Mouse (Mus musculus): Measurements from ENCODE around the gene Prdm9. TPM values are rescaled to one million over a fixed set of nuclear protein-coding genes. Genes with fewer than 3 reads are reported as not detected.

Gene Prdm9
- polyA plus RNA-seq, 1 experiment from 2014 or later, result 1.1 TPM

Other genes starting within 250 kb of the Prdm9 start
- gene Dll1, start 187.5 kb downstream of the Prdm9 start, polyA plus RNA-seq (2015; fragmentation: Nextera tagmentation; extraction: Ambion mirVana), result 4.8 and 5.2 TPM in 2 replicates
- gene Fam120b, start 168.2 kb downstream of the Prdm9 start, polyA plus RNA-seq (2015; fragmentation: Nextera tagmentation; extraction: Ambion mirVana), result 14.7 and 17.8 TPM in 2 replicates
- 173 and 179 TPM in 2 replicates for gene Psmb1, start 64.6 kb downstream of the Prdm9 start, polyA plus RNA-seq (2015; fragmentation: Nextera tagmentation; extraction: Ambion mirVana)
- 22.7 and 28.1 TPM in 2 replicates for gene Tbp, start 64.5 kb downstream of the Prdm9 start, polyA plus RNA-seq (2015; fragmentation: Nextera tagmentation; extraction: Ambion mirVana)
- gene Pdcd2, start 37.1 kb downstream of the Prdm9 start, polyA plus RNA-seq (2015; fragmentation: Nextera tagmentation; extraction: Ambion mirVana), result 26.0 and 29.7 TPM in 2 replicates
- 14.8 and 16.1 TPM in 2 replicates for gene Chd1, start 140.6 kb upstream of the Prdm9 start, polyA plus RNA-seq (2015; fragmentation: Nextera tagmentation; extraction: Ambion mirVana)

Measured in heart, embryonic 15.5 days (tissue).